Mouse (Mus musculus) ES-Bruce4 (cell line): ENCODE results near the gene Cutc.

Source experiments
- CTCF ChIP-seq: IDR thresholded peaks from one replicate; pipeline ENCODE4 v1.8.1; 2011; ENCODE audit warnings: low read depth, low read length
- EP300 ChIP-seq: IDR thresholded peaks from 2 replicates; pipeline ENCODE4 v1.6.1; 2011; ENCODE audit warnings: low read depth, low read length; ENCODE audit not compliant: insufficient read depth
- POLR2A ChIP-seq: IDR thresholded peaks from one replicate; pipeline ENCODE4 v1.8.1; 2011; ENCODE audit warnings: low read length; ENCODE audit not compliant: insufficient read depth

DNA sequence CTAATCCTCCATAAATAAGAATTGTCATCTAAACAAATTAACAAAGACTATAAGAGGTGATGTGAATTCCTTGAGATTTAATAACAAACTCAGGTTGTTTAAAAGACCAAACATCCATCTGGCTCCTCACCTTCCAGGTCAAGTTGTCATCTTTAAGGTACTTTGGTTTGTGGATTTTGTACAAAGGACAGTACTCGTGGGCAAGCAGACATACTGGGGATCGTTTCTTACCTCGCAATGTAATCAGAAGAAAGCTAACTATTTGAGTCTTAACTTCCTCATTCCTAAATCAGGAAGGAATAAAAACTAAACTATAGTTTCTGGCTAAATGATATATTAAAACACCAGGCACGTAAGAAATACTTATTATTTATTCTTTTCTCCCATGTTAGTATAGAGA, 17.8 kb downstream of the Cutc start:
- TF ChIP-seq CTCF (no peak), POLR2A (no peak), EP300 (no peak)
